Mouse (Mus musculus): ENCODE data around the gene Klf3.

GRCm38 (mm10) chr5:64878027-64878425, 74.8 kb downstream of the Klf3 start:
- TF ChIP-seq CTCF (IDR thresholded peaks at IDR 0.05; ENCODE audit: borderline replicate concordance, insufficient read depth, low read length), result no peak
- TF ChIP-seq POLR2A (IDR thresholded peaks at IDR 0.05; ENCODE audit: low read depth, low read length), result peak; percentile 19

Data from embryonic fibroblast, embryonic 13.5 days (primary cell).